Mouse (Mus musculus) cerebellum, adult 2 months (tissue): ENCODE measurements at regions not wholly inside any gene's neighbourhood (a gene's known extent, or its start where the extent isn't known, plus 50 kb on each side); places are given as distances from the start of the nearest gene placed in this dataset.

Experiments
- DNase-seq, 2 experiments: peaks; one replicate each; pipeline ENCODE4 v3.0.0; 2021
- H3K27ac ChIP-seq: fragments of 200-500 bp; 2 replicates; pipeline ENCODE4 v1.5.1; 2012; ENCODE audit warnings: low read length, control low read depth, inconsistent platforms; ENCODE audit not compliant: insufficient read depth
- H3K27me3 ChIP-seq: fragments of 200-500 bp; 2 replicates; pipeline ENCODE4 v1.6.1; 2012; ENCODE audit warnings: inconsistent platforms, mild to moderate bottlenecking, low read length, moderate library complexity; ENCODE audit not compliant: control insufficient read depth, insufficient read depth
- H3K4me1 ChIP-seq: fragments of 200-500 bp; 2 replicates; pipeline ENCODE4 v1.6.1; 2011; ENCODE audit warnings: low read length; ENCODE audit not compliant: control insufficient read depth, insufficient read depth
- H3K4me3 ChIP-seq: fragments of 200-500 bp; replicated peaks from 2 replicates; pipeline ENCODE3; 2011; ENCODE audit warnings: mild to moderate bottlenecking, low read depth, low read length, control low read depth; ENCODE audit not compliant: insufficient read depth
- CTCF ChIP-seq: fragments of 200-500 bp; IDR thresholded peaks from 2 replicates; pipeline ENCODE4 v1.5.1; 2011; ENCODE audit warnings: low read depth, mild to moderate bottlenecking, control low read depth, low read length, moderate library complexity, borderline replicate concordance; ENCODE audit not compliant: insufficient read depth
- POLR2A ChIP-seq: fragments of 200-500 bp; IDR thresholded peaks from 2 replicates; pipeline ENCODE4 v1.6.1; 2011; ENCODE audit warnings: low read length, control low read depth, borderline replicate concordance; ENCODE audit not compliant: insufficient read depth
- WGBS: fragments of 180-500 bp; shearing (Covaris S2); methylation state at CpG from one replicate; pipeline ENCODE4 v1.1.7; 2018; 5-methylcytosine and 5-hydroxymethylcytosine counted together

DNA sequence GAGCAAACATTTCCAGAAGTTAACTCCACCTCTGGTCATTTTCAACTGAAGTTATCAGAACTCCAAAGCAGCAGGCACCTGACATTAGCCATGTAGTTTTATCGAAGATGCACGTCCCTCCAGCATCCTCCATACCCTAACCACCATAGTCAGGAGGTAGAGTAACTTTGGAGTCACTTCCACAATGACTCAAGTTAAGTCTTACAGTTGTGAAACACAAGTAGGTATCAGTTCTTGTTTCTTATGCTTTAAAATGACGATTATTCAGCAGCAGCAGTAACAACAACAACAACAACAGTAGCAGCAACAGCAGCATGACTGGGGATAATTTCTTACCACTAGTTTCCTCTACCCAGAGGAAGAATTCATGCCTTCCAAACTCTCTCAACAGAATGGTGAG lies 51.3 kb upstream of the Tank start:
- TF ChIP-seq CTCF (no peak), POLR2A (no peak)
- Histone ChIP-seq H3K27me3 (no peaks in the 10 kb centered on the region), H3K4me1 (no peaks in the 10 kb centered on the region), H3K4me3 (no peak overlapping the region), H3K27ac (no peak overlapping the region)
- no peak for DNase-seq
- 96% methylated on average over 3 of the region's 3 CpGs for WGBS

DNA sequence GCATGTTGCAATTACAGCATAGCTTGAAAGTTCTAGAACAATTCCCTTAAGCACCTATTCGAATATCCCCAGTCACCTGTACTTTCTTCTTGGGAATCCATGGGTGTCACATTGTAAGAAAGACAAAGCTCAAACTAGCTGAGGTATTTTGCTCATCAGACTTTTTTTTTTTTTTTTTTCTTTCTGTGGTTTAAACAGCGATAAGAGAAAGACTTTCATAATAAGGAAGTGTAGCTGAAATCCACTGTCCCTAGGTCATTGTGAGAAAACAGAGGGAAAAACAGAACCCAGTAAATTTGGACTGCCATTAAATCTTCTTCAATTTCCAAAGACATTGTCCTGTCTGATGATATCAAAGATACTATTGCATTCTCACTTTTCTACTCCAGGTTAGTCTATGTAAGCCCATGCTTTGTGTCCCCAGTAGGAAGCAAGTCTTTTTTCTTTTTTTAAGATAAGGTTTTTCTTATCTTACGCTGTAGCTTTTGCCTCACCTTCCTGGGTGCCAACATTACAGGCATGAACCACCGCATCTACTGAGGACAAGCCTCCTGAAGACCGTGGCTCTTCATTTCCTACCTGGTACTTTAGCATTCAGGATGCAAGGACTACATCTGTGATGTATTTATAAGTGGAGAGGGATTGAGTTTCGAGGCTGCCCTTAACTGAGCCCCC lies 54.2 kb upstream of the Tank start:
- TF ChIP-seq POLR2A (no peak), CTCF (no peak)
- DNase-seq = no peak
- H3K27me3 ChIP-seq = no peaks in the 10 kb centered on the region
- 90% methylated on average over 6 of the region's 6 CpGs for WGBS
- no peaks in the 10 kb centered on the region for H3K4me1 ChIP-seq
- no peak overlapping the region for H3K27ac ChIP-seq
- no peak overlapping the region for H3K4me3 ChIP-seq

DNA sequence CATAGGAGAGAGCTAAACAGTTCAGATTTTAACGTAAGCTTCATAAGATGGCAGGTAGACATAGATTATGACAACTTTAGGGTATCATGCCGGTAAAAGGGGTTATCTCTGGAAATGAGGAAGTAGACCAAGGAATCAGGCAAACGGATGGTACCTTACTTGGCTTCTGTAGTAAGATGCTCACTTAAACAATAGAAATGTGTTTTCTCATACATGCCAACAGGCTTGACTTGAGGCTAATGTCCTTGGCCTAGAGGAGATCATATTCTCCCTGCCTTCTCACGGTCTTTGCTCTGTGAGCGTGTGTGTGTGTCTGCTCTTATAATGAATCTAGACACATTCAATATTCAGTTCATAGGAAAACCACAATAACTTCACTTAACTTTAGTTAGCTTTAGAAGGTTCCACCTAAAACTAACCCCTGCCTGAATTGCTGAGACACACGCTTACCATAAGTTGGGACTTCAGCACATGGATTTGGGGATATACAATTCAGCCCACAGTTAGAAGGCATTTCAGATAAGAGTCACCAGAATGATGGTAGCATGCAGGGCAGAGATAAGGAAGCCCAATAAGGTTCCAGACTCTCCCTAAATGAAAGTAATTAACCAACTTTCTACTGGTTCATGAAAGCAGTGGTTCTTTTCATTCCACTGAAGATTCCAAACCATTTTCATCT lies 63.8 kb upstream of the Tank start:
- Histone ChIP-seq H3K4me1 (no peaks in the 10 kb centered on the region), H3K4me3 (no peak overlapping the region), H3K27ac (no peak overlapping the region), H3K27me3 (no peaks in the 10 kb centered on the region)
- 97% methylated on average over 6 of the region's 6 CpGs for WGBS
- no peak for TF ChIP-seq POLR2A
- TF ChIP-seq CTCF = no peak
- no peak for DNase-seq

DNA sequence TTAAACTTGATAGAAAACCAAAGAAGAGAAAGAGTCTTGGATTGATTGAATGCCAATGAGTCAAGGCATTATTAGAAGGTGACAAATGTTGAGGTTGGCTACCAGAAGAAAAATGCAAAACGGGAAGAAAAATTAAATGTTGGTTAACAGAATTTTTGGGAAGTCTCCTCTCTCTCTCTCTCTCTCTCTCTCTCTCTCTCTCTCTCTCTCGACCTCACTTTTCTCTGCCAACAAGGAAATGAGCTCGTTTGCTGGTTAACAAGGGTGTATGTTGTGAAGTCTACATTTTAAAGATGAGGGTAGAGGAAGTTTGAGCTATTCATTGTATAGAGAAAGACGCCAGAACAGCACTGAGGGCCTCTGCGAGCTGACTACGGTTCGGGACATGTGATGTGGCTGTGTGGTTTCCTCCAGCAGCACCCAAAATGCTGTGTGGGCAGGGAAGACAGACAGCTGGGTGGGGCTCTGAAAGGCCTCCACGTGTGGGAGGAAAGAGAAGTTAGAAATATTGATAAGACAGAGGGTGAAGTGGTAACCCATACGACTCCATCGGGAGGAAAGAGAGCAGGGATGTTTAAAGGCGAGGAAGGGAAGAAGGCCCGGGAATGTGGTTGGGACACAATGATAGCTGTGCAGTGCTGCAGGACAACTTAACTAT lies 64.5 kb upstream of the Tank start:
- DNase-seq = no peak
- 82% methylated on average over 12 of the region's 12 CpGs for WGBS
- Histone ChIP-seq H3K27ac (no peak overlapping the region), H3K4me3 (no peak overlapping the region), H3K27me3 (no peaks in the 10 kb centered on the region), H3K4me1 (no peaks in the 10 kb centered on the region)
- TF ChIP-seq CTCF (no peak), POLR2A (no peak)

DNA sequence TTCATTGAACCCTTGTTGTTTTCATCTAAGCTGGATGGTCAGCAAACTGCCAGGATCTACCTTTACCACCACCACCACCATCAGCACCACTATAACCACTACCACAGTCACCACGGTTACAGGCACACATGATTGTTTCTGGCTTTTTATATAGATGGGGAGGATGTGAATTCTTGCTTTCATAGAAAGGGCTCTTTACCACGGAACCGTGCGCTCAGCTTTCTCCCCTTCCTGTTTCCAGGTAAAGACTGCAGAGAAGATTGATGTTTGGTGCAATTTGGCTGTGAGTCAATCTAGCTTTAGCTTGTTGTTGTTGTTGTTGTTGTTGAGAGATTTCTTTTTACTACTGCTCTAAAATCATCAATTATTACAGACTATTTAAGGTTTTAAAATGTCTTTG lies 74.8 kb upstream of the Tank start:
- TF ChIP-seq CTCF (no peak), POLR2A (no peak)
- 85% methylated on average over 4 of the region's 4 CpGs for WGBS
- H3K4me3 ChIP-seq = no peak overlapping the region
- H3K27ac ChIP-seq = no peak overlapping the region
- H3K4me1 ChIP-seq = no peaks in the 10 kb centered on the region
- DNase-seq = no peak
- no peaks in the 10 kb centered on the region for H3K27me3 ChIP-seq

DNA sequence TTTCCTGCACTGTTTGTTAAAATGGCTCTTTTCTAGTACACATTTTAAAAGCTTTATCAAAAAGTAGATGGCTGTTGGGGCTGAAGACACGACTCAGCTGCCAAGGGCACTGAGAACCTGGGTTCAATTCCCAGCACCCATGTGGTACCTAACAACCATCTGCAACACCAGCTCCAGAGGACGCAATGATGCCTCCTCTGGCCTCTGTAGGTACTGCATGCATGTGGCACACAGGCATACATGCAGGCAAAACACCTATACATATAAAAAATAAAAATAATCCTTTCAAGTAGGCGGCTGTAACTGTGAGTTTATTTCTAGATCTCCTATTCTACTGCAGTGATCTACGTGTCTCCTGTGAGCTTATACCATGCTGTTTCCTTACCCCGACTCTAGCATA lies 76.5 kb upstream of the Tank start:
- TF ChIP-seq CTCF = no peak
- Histone ChIP-seq H3K27ac (no peak overlapping the region), H3K4me1 (no peaks in the 10 kb centered on the region), H3K4me3 (no peak overlapping the region), H3K27me3 (no peaks in the 10 kb centered on the region)
- no peak for DNase-seq
- 94% methylated on average over 5 of the region's 5 CpGs for WGBS

DNA sequence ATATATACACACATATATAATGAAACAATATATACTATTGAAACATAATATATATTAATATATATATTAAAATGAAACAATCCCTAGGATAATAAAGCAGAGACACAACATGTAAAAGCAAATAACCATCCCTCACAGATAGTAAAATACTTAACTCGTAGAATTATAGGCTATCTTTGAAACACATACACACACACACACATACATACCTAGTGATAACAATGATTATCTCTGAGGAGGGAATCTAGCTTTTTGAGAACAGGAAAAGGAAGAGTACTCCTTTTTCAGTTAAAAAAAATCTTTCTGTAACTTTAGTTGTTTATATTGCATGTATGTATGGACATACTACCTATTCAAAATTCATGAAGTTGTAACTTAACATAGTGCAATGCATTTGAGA lies 79.1 kb upstream of the Tank start:
- no peak overlapping the region for H3K4me3 ChIP-seq
- WGBS = 98% methylated on average over 1 of the region's 1 CpGs
- no peaks in the 10 kb centered on the region for H3K4me1 ChIP-seq
- no peak overlapping the region for H3K27ac ChIP-seq
- TF ChIP-seq CTCF (no peak), POLR2A (no peak)
- no peak for DNase-seq
- no peaks in the 10 kb centered on the region for H3K27me3 ChIP-seq

DNA sequence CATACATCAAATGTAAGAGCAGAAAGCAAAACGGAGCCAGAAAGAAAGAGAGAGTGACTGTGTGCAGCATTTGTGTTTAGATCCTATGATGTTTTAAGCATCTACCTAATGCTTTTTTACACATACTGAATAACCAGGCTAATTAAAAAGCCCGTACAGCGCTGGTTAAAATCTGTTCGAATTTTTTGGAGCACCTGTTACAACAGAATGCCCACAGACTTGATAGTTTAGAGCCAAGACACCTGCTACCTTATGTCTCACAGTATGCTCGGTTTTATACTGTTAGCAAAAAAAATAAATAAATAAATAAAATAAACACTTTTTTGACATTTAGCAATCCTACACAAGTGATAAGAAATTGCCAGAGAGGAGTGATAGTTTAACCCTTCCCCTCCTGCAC lies 80.5 kb upstream of the Tank start:
- peak in 1 of 2 experiments; percentile 37 for DNase-seq
- Histone ChIP-seq H3K4me3 (no peak overlapping the region), H3K4me1 (peaks cover 5% of the 10 kb centered on the region; the same call in 1 of the 2 replicates), H3K27ac (no peak overlapping the region), H3K27me3 (no peaks in the 10 kb centered on the region)
- 10% methylated on average over 5 of the region's 5 CpGs for WGBS
- TF ChIP-seq POLR2A (no peak), CTCF (no peak)
